Mouse (Mus musculus): ENCODE results near the gene Ubash3a.

DNA sequence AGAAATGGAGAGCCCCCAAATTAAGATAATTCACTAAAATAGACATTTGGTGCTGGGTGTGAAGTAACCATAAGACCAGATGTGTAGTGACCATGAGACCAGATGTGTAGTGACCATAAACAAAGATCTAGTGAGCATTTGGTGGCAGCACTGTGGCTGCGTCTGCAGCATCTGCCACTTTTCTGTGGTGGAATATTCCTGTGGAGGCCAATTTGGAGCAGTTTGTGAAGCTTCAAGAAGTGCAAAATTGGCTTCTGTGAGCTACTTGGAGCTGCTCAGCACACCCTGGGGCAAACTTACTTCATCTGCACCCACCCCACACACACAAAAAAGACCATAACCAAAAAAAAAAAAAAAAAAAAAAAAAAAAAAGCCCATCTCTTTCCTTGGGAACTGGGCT lies 60.3 kb downstream of the Ubash3a start:
- TF ChIP-seq CTCF (IDR thresholded peaks at IDR 0.05; ENCODE audit: low read depth) = no peak
- TF ChIP-seq EP300 (IDR thresholded peaks at IDR 0.05; ENCODE audit: low read depth) = no peak

Measured in liver, embryonic 14.5 days (tissue).